12 mouse cellular contexts compared by ENCODE assay signal in the genomic region with DNA sequence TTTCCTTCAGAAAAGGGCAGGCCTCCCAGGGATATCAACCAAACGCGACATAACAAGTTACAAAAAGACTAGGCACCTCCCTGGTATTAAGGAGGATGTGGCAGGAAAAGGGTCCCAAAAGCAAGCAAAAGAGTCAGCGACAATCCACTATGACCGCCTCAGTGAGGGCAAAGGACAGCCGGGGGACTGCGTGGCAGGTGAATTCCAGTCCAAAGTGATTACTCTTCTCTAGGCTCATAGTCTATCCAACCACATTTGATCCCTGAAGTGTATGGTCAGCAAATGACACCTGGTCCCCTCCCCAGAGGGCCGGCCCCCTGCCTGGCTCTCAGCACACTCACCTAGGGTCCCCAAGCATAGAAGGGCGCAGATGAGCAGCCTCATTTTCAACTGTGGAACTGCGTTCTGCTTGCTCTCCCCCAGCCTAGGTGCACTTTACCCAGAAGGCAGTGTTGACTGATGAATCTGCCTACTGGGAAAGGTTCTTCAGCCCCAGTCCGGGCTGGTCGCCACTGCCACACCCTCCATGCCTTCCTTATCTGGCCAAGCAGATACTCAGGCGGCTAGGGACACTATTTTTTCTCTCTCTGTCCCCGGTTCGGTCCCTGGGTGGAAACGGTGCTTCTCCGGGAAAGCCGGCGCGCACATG. TPM values are rescaled to one million over a fixed set of nuclear protein-coding genes. Genes with fewer than 3 reads are reported as not detected.
DNase-seq lines count a peak whose midpoint lies in the region; ATAC-seq and TF ChIP-seq lines count a peak whose summit lies in the region.
"Had no signal": no experiment of that assay in that cellular context is flagged by ENCODE, and none has a peak within 500 bp of the region (broad histone marks: within the 10 kb centered on the region; RNA-seq: fewer than 3 reads in every experiment).

No protein-coding gene starts in this region.

- WGBS in kidney, embryonic 15.5 days = 89% methylated on average over 19 of the region's 19 CpGs
- 89% methylated on average over 19 of the region's 19 CpGs for WGBS in kidney, adult 2 months

- H3K4me1 ChIP-seq in kidney, embryonic 15.5 days = no peaks in the 10 kb centered on the region
- H3K4me1 ChIP-seq in kidney, adult 2 months (ENCODE audit: control insufficient read depth, insufficient read depth, low read length) = no peaks in the 10 kb centered on the region
- H3K4me1 ChIP-seq: limb, embryonic 15.5 days had no signal

- H3K4me2 ChIP-seq in kidney, embryonic 15.5 days = no peak overlapping the region
- H3K4me2 ChIP-seq: limb, embryonic 15.5 days had no signal

- H3K36me3 ChIP-seq in kidney, embryonic 15.5 days = no peaks in the 10 kb centered on the region
- H3K36me3 ChIP-seq in kidney, adult 2 months (ENCODE audit: control insufficient read depth, insufficient read depth, low read length) = no peaks in the 10 kb centered on the region
- H3K36me3 ChIP-seq: limb, embryonic 15.5 days had no signal

- no peak for TF ChIP-seq CTCF in kidney, adult 2 months (conservative IDR thresholded peaks at IDR 0.05; ENCODE audit: insufficient read depth, insufficient read length, low read depth, low read length)

- H3K4me3 ChIP-seq in kidney, embryonic 15.5 days (replicated peaks) = no peak overlapping the region
- no peak overlapping the region for H3K4me3 ChIP-seq in kidney, adult 2 months (ENCODE audit: insufficient read depth, low read depth, low read length)
- H3K4me3 ChIP-seq: limb, embryonic 15.5 days had no signal

- peak; percentile 82 for ATAC-seq in kidney, embryonic 15.5 days (replicated peaks; ENCODE audit: low FRiP score)
- ATAC-seq: CD4-positive, CD25-positive, alpha-beta regulatory T cell, adult 4 months had no signal

- TF ChIP-seq POLR2A in kidney, adult 2 months (IDR thresholded peaks at IDR 0.05; ENCODE audit: low read depth, low read length) = no peak

- no peak overlapping the region for H3K9ac ChIP-seq in kidney, embryonic 15.5 days
- H3K9ac ChIP-seq: limb, embryonic 15.5 days had no signal

- no peaks in the 10 kb centered on the region for H3K9me3 ChIP-seq in kidney, embryonic 15.5 days (replicated peaks)
- H3K9me3 ChIP-seq: limb, embryonic 15.5 days had no signal

- H3K27ac ChIP-seq in kidney, embryonic 15.5 days = no peak overlapping the region
- H3K27ac ChIP-seq in kidney, adult 2 months (ENCODE audit: insufficient read depth, low read depth, low read length) = no peak overlapping the region
- H3K27ac ChIP-seq: limb, embryonic 15.5 days had no signal

- no peaks in the 10 kb centered on the region for H3K27me3 ChIP-seq in kidney, embryonic 15.5 days
- no peaks in the 10 kb centered on the region for H3K27me3 ChIP-seq in kidney, adult 2 months (replicated peaks; ENCODE audit: control insufficient read depth, insufficient read depth, low read length)
- H3K27me3 ChIP-seq: limb, embryonic 15.5 days had no signal

- DNase-seq in kidney, adult 2 months = no peak
- peak; percentile 84 for DNase-seq in c-Kit-negative CD71-positive TER-119-positive erythroid progenitor cells, embryonic 14.5 days (ENCODE audit: low read depth, low spot score)
- peak; percentile 92 for DNase-seq in liver
- DNase-seq in spleen, postnatal 36 days (ENCODE audit: low spot score in 2 of 2) = peak; percentile 59 to 77
- DNase-seq in cerebellum, postnatal 25 days = no peak
- no peak for DNase-seq in lung, adult 18-20 months
- DNase-seq in kidney, adult 18-20 months = no peak
- DNase-seq: cerebellum, adult 2 months; thymus, adult 18-20 months had no signal

RNA-seq across cellular contexts. Expression of gene 1300017J02Rik, which starts 16.9 kb away (rescaled TPM):
- 2.2 and 2.4 TPM in 2 replicates for polyA plus RNA-seq in kidney, embryonic 15.5 days (2015; fragmentation: Nextera tagmentation; extraction: Ambion mirVana)
- polyA plus RNA-seq in kidney, adult 2 months (2012; rRNA removed) = 0.05 and 0.08 TPM in 2 replicates
- polyA plus RNA-seq: CD4-positive, CD25-positive, alpha-beta regulatory T cell, adult 4 months had no signal

RNA-seq across cellular contexts. Expression of gene Topbp1, which starts 17.1 kb away (rescaled TPM):
- 69.2 and 69.5 TPM in 2 replicates for polyA plus RNA-seq in kidney, embryonic 15.5 days (2015; fragmentation: Nextera tagmentation; extraction: Ambion mirVana)
- polyA plus RNA-seq in kidney, adult 2 months (2012; rRNA removed) = 4.4 and 4.7 TPM in 2 replicates

RNA-seq across cellular contexts. Expression of gene Trf, which starts 57.7 kb away (rescaled TPM):
- 66.2 and 161 TPM in 2 replicates for polyA plus RNA-seq in kidney, embryonic 15.5 days (2015; fragmentation: Nextera tagmentation; extraction: Ambion mirVana)
- 147 TPM in 2 replicates for polyA plus RNA-seq in kidney, adult 2 months (2012; rRNA removed)

RNA-seq across cellular contexts. Expression of gene Gm20425, which starts 57.9 kb away (rescaled TPM):
- 1.1 and 3.9 TPM in 2 replicates for polyA plus RNA-seq in kidney, embryonic 15.5 days (2015; fragmentation: Nextera tagmentation; extraction: Ambion mirVana)
- not detected in 2 replicates for polyA plus RNA-seq in kidney, adult 2 months (2012; rRNA removed)

Comparison
In these comparisons a context has a peak if more than half of its experiments do, and no peak if none do; other contexts are left out.
1. RNA of gene Topbp1, which starts 17.1 kb away (polyA plus RNA-seq): 69.2 to 69.5 TPM in kidney, embryonic 15.5 days; 4.4 to 4.7 TPM in kidney, adult 2 months; every median in the first group is over 10 times any median in the second.
2. DNase-seq: peak in c-Kit-negative CD71-positive TER-119-positive erythroid progenitor cells, embryonic 14.5 days (single experiment), liver (single experiment) and spleen, postnatal 36 days (2 of 2); none in kidney, adult 2 months (single experiment), cerebellum, postnatal 25 days (0 of 2), lung, adult 18-20 months (0 of 2) and kidney, adult 18-20 months (single experiment).